Mouse (Mus musculus) limb, embryonic 10.5 days (tissue): ENCODE data around the gene Tmem63b. TPM values are rescaled to one million over a fixed set of nuclear protein-coding genes. Genes with fewer than 3 reads are reported as not detected.

Source experiments
- DNase-seq: peaks from one replicate; pipeline ENCODE4 v3.0.0-alpha.2; 2017; ENCODE audit warnings: low spot score
- H3K27ac ChIP-seq: fragments of 300-500 bp; sonication (generic); 2 replicates; pipeline ENCODE4 v1.5.1; 2016; ENCODE audit warnings: mild to moderate bottlenecking
- H3K27me3 ChIP-seq: fragments of 300-500 bp; sonication (generic); 2 replicates; pipeline ENCODE4 v1.6.1; 2016; ENCODE audit warnings: low read depth, mild to moderate bottlenecking; ENCODE audit not compliant: poor library complexity, severe bottlenecking
- H3K36me3 ChIP-seq: fragments of 300-500 bp; sonication (generic); 2 replicates; pipeline ENCODE4 v1.6.1; 2016; ENCODE audit warnings: mild to moderate bottlenecking, moderate library complexity
- H3K4me1 ChIP-seq: fragments of 300-500 bp; sonication (generic); 2 replicates; pipeline ENCODE4 v1.6.1; 2016
- H3K4me3 ChIP-seq: fragments of 300-500 bp; sonication (generic); 2 replicates; pipeline ENCODE4 v1.5.1; 2016; ENCODE audit warnings: mild to moderate bottlenecking, moderate library complexity
- H3K9me3 ChIP-seq: fragments of 300-500 bp; sonication (generic); replicated peaks from 2 replicates; pipeline ENCODE4 v1.6.1; 2016; ENCODE audit warnings: mild to moderate bottlenecking
- WGBS: fragments of 180-500 bp; shearing (Covaris S2); methylation state at CpG from one replicate; pipeline ENCODE4 v1.1.7; 2016; 5-methylcytosine and 5-hydroxymethylcytosine counted together
- polyA plus RNA-seq: library from polyadenylated mRNA; unstranded; fragments of >200 nt; fragmentation: Nextera tagmentation; extraction: Ambion mirVana; gene quantifications from 2 replicates; pipeline ENCODE4 v1.2.1, GENCODE M21; 2016

The Tmem63b gene
- polyA plus RNA-seq, 1 experiment from 2014 or later: 36.1 TPM

- 53% methylated on average over 7 of the region's 7 CpGs for WGBS
- DNase-seq: no peak
- no peaks in the 10 kb centered on the region for H3K36me3 ChIP-seq
- peaks cover 9% of the 10 kb centered on the region; the same call in 1 of the 2 replicates for H3K27me3 ChIP-seq
- no peak overlapping the region for H3K4me3 ChIP-seq
- peaks cover 57% of the 10 kb centered on the region for H3K4me1 ChIP-seq
- peak overlapping the region; percentile 53 for H3K27ac ChIP-seq
- no peaks in the 10 kb centered on the region for H3K9me3 ChIP-seq
These were observed 39.5 kb upstream of the Tmem63b start for GRCm38 (mm10) chr17:45726249-45726648.

DNA sequence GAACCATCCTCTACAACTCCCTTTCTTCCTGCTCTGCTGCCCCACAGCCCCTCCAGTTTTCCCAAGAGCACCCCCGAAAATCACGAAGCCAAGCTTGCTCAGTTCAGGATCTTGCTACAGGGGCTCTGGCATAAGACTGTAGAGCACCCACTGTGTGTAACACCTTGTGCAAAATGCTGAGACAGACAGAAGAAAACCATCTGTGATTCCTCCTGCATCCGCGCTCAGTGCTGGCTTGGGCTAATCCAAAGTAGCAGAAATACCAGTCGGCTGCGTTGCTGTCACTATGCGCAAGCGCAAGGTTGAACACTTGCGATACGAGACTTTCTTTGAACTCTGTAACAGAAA is 37.8 kb upstream of the Tmem63b start:
- no peak for DNase-seq
- no peaks in the 10 kb centered on the region for H3K36me3 ChIP-seq
- WGBS: 84% methylated on average over 10 of the region's 10 CpGs
- peak overlapping the region; percentile 89 for H3K27ac ChIP-seq
- peaks cover 7% of the 10 kb centered on the region; the same call in 1 of the 2 replicates for H3K27me3 ChIP-seq
- peak overlapping the region; percentile 54; the same call in 1 of the 2 replicates for H3K4me3 ChIP-seq
- H3K9me3 ChIP-seq: no peaks in the 10 kb centered on the region
- peaks cover 40% of the 10 kb centered on the region for H3K4me1 ChIP-seq

DNA sequence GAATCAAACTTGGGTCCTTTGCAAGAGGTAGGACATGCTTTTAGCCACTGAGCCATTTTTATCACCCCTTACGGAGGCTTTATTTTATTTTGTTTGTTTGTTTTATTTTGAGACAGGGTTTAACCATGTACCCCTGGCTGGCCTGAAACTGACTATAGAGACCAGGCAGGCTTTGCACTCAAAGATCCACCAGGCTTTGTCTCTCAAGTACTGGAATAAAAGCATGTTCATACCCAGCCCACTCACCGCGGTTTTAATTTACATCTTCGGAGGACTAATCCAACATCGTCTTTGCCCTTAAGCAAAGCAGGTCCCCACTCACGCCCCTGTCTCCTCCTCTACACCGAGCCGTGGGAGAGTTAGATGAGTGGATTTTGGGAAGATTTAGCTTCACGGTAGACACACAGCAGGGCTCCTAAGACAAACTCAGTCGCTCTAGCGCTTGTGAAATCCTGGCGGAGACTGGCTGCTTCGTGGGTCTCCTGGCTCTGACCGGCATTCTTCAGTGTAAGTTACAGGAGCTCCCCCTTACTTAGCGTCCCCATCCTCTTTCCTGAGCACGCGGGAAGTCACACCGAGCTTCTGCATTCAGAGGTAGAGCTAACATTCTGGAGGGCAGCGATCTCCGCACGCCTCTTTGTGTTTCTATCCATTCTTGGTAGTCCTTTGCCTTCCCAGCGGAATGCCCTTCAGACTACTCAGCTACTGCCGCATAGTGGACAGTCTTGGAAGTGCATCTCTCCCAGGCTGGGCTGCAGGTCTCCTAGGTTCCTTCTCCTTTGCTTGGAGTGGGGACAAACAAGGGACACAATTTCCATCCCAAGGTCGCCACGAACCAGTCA is 37.2 kb upstream of the Tmem63b start:
- 7% methylated on average over 25 of the region's 25 CpGs for WGBS

DNA sequence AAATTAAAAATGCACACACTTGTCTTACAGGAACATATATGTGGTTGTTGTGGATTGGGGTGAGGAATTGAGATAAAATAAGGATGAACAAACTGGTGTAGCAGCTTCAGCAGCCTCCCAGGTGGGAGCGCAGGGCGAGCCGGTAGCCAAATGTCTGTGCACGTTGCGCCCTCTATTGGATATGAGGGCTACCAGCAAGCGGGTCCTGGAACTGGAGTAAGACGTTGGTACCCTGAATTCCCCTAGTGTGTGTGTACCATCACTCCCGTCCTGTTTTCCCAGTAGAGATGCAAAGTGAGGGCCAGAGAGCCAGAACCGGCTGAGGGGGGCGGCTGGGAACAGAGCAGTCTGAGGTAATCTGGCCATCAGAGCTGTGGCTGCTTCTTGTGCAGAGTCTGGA is 31.6 kb upstream of the Tmem63b start:
- whole genome bisulfite sequencing: 12% methylated on average over 10 of the region's 10 CpGs
- Histone ChIP-seq H3K4me1 (peaks cover 3% of the 10 kb centered on the region), H3K27me3 (no peaks in the 10 kb centered on the region), H3K27ac (no peak overlapping the region), H3K4me3 (no peak overlapping the region), H3K9me3 (no peaks in the 10 kb centered on the region), H3K36me3 (no peaks in the 10 kb centered on the region)
- DNase-seq: peak; percentile 67

More for the DNA sequence above, 37.2 kb upstream of the Tmem63b start:
- Histone ChIP-seq H3K27me3 (peaks cover 2% of the 10 kb centered on the region; the same call in 1 of the 2 replicates), H3K9me3 (no peaks in the 10 kb centered on the region), H3K4me1 (peaks cover 34% of the 10 kb centered on the region), H3K36me3 (no peaks in the 10 kb centered on the region), H3K4me3 (peak overlapping the region; percentile 54), H3K27ac (peak overlapping the region; percentile 89)
- DNase-seq: peak; percentile 94

DNA sequence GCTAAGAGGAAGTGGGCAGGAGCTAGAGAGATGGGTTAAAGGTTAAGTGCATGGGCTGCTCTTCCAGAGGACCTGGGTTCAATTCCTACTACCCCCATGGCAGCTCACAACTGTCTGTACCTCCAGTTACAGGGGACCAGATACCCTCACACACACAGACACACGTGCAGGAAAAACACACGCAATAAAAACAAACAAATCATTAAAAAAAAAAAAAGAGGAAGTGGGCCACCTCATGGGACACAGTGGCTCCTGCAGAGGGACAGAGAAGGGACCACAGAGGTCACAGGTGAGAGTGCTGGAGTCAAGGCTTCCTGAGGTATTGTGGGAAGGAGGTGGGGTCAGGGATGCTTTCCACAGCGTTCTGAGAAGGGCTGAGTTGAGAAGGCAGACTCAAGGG is 24.8 kb upstream of the Tmem63b start:
- H3K4me3 ChIP-seq: no peak overlapping the region
- no peaks in the 10 kb centered on the region for H3K9me3 ChIP-seq
- H3K4me1 ChIP-seq: peaks cover 5% of the 10 kb centered on the region; the same call in 1 of the 2 replicates
- H3K36me3 ChIP-seq: no peaks in the 10 kb centered on the region
- 55% methylated on average over 3 of the region's 3 CpGs for WGBS
- H3K27me3 ChIP-seq: no peaks in the 10 kb centered on the region
- no peak overlapping the region for H3K27ac ChIP-seq
- DNase-seq: no peak

GRCm38 (mm10) chr17:45710407-45710806 is 23.7 kb upstream of the Tmem63b start:
- Histone ChIP-seq H3K4me3 (no peak overlapping the region), H3K9me3 (no peaks in the 10 kb centered on the region), H3K4me1 (peaks cover 5% of the 10 kb centered on the region; the same call in 1 of the 2 replicates), H3K27me3 (no peaks in the 10 kb centered on the region), H3K36me3 (no peaks in the 10 kb centered on the region), H3K27ac (no peak overlapping the region)
- WGBS: 76% methylated on average over 8 of the region's 8 CpGs
- no peak for DNase-seq

GRCm38 (mm10) chr17:45709829-45710228 is 23.1 kb upstream of the Tmem63b start:
- WGBS: 43% methylated on average over 3 of the region's 3 CpGs
- Histone ChIP-seq H3K36me3 (no peaks in the 10 kb centered on the region), H3K27me3 (no peaks in the 10 kb centered on the region), H3K4me3 (no peak overlapping the region), H3K4me1 (peaks cover 5% of the 10 kb centered on the region; the same call in 1 of the 2 replicates), H3K9me3 (no peaks in the 10 kb centered on the region), H3K27ac (no peak overlapping the region)
- no peak for DNase-seq

DNA sequence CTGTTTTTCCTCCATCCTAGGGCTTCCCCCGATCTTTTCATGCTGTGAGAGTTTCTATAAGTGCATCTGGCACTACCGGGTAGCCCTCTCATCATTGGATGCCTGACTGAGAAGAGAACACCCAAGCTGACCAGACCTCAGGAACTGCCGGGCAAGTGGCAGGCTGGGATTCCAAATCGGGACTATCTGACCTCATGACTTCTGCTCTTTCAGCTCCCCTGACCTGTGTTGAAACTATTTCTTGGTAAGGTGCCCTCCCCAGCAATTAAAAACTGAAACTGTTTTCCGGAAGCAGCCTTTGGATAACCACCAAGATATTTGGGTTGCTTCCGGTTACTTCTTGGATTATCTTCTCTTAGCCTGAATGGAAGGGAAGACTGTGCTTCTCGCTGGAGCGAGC is 21.5 kb upstream of the Tmem63b start:
- Histone ChIP-seq H3K4me1 (peaks cover 5% of the 10 kb centered on the region; the same call in 1 of the 2 replicates), H3K36me3 (no peaks in the 10 kb centered on the region), H3K27ac (no peak overlapping the region), H3K9me3 (no peaks in the 10 kb centered on the region), H3K4me3 (no peak overlapping the region), H3K27me3 (no peaks in the 10 kb centered on the region)
- WGBS: 85% methylated on average over 8 of the region's 8 CpGs
- DNase-seq: no peak

DNA sequence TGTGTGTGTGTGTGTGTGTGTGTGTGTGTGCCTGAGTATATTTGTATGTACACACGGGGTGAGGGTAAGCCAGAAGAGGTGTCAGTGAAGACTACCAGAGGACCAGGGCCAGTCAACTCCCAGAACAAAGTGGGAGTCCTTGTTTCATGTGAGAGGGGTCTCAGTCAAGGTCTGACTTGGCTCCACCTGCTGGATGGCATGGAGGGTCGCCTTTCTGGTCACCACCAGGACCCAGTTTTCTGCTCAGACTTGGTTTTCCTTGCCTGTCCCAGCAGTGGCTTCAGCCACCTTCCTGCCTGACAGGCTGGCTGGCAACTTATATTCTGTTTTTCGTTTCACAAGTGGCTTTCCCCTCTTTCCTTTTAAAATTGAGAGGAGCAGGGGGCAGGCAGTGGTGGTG is 20.7 kb upstream of the Tmem63b start:
- 25% methylated on average over 3 of the region's 3 CpGs for WGBS
- Histone ChIP-seq H3K4me3 (no peak overlapping the region), H3K4me1 (peaks cover 5% of the 10 kb centered on the region; the same call in 1 of the 2 replicates), H3K27ac (no peak overlapping the region), H3K27me3 (no peaks in the 10 kb centered on the region), H3K9me3 (no peaks in the 10 kb centered on the region), H3K36me3 (no peaks in the 10 kb centered on the region)
- no peak for DNase-seq

DNA sequence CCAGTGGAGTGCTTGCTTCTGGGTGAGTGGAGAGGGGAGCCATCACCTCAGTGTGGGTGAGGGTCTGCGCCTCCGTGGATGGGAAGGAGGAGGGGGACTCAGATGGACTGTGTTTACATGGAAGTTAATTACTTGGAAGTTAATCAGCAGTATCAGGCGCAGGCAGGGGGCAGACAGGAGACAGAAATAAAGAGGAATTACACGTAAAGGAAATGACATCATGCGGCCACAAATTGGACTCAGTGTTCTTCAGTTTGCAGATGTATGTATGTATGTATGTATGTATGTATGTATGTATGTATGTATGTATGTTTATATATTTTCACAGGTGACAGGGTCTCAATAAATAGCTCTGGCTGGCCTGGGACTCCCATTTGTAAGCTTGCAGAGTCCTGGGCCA is 20.1 kb upstream of the Tmem63b start:
- peaks cover 5% of the 10 kb centered on the region; the same call in 1 of the 2 replicates for H3K4me1 ChIP-seq
- WGBS: 78% methylated on average over 5 of the region's 5 CpGs
- no peaks in the 10 kb centered on the region for H3K27me3 ChIP-seq
- no peaks in the 10 kb centered on the region for H3K9me3 ChIP-seq
- H3K4me3 ChIP-seq: no peak overlapping the region
- no peak overlapping the region for H3K27ac ChIP-seq
- H3K36me3 ChIP-seq: no peaks in the 10 kb centered on the region
- DNase-seq: no peak

GRCm38 (mm10) chr17:45703187-45703586 is 16.5 kb upstream of the Tmem63b start:
- WGBS: 61% methylated on average over 7 of the region's 7 CpGs
- DNase-seq: no peak
- H3K36me3 ChIP-seq: peaks cover 14% of the 10 kb centered on the region
- H3K27ac ChIP-seq: no peak overlapping the region
- peaks cover 13% of the 10 kb centered on the region for H3K4me1 ChIP-seq
- H3K27me3 ChIP-seq: no peaks in the 10 kb centered on the region
- H3K4me3 ChIP-seq: no peak overlapping the region
- no peaks in the 10 kb centered on the region for H3K9me3 ChIP-seq

DNA sequence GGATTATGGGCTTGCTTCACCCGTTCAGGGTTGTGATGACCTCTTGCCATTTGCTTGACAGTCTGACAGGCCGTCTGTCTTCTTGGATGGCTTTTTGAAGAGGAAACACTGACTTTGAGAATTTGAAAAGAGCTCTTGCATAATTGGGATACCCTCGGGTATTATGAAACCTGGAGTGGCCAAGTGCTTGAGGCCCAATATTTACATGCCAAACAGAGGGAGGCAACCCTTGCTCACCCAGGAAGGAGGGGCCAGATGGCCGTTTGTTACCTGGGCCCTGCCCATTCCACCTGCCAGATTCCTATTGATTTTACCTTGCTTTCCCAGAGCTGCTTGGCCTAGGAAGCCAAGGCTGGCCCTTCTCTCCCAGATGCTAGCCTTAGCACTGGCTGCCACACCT is 15.5 kb upstream of the Tmem63b start:
- H3K4me3 ChIP-seq: no peak overlapping the region
- H3K4me1 ChIP-seq: peaks cover 13% of the 10 kb centered on the region
- WGBS: 58% methylated on average over 4 of the region's 4 CpGs
- H3K27ac ChIP-seq: no peak overlapping the region
- H3K9me3 ChIP-seq: no peaks in the 10 kb centered on the region
- H3K36me3 ChIP-seq: peaks cover 23% of the 10 kb centered on the region
- no peak for DNase-seq
- no peaks in the 10 kb centered on the region for H3K27me3 ChIP-seq

DNA sequence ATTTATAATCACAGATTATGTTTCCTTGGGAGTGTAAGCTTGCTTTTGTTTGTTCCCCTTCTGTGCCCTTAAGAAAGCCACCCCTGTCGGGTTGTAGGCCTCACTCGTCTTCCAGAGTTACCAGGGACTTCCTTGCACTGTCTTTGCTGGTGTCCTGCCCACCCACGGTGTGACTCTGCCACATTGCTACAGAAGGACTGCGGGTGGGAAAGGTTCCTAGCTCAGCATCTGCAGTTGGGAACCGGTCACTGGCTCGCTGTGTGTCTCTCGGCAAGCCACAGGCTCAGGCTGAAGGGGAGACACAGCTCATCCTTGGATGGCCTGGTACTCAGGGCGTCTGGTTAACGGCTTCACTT is 14.5 kb upstream of the Tmem63b start:
- H3K27ac ChIP-seq: peak overlapping the region; percentile 30; the same call in 1 of the 2 replicates
- H3K36me3 ChIP-seq: peaks cover 33% of the 10 kb centered on the region
- no peaks in the 10 kb centered on the region for H3K9me3 ChIP-seq
- no peaks in the 10 kb centered on the region for H3K27me3 ChIP-seq
- H3K4me1 ChIP-seq: peaks cover 8% of the 10 kb centered on the region
- 79% methylated on average over 9 of the region's 9 CpGs for WGBS
- no peak overlapping the region for H3K4me3 ChIP-seq
- DNase-seq: no peak
